Mouse (Mus musculus): Measurements from ENCODE around the gene Tbx6. TPM values are rescaled to one million over a fixed set of nuclear protein-coding genes. Genes with fewer than 3 reads are reported as not detected.

Tbx6 gene
- polyA plus RNA-seq, 2 experiments: 0.41 to 2.0 TPM

- WGBS: 87% methylated on average over 5 of the region's 5 CpGs
- Histone ChIP-seq H3K4me3 (replicated peaks; ENCODE audit: low read length) (no peak overlapping the region), H3K27ac (replicated peaks; ENCODE audit: low read depth, low read length) (no peak overlapping the region), H3K36me3 (ENCODE audit: control insufficient read depth, insufficient read depth, low read length) (no peaks in the 10 kb centered on the region), H3K9ac (ENCODE audit: low read depth, low read length, severe bottlenecking) (no peak overlapping the region), H3K4me1 (ENCODE audit: control insufficient read depth, insufficient read depth, low read length) (no peaks in the 10 kb centered on the region), H3K9me3 (ENCODE audit: control insufficient read depth, low read length) (no peaks in the 10 kb centered on the region), H3K4me2 (replicated peaks; ENCODE audit: low read depth, low read length, severe bottlenecking) (no peak overlapping the region), H3K27me3 (ENCODE audit: control insufficient read depth, insufficient read depth, low read length) (no peaks in the 10 kb centered on the region)
- DNase-seq (ENCODE audit: low spot score): no peak
- no peak for TF ChIP-seq POLR2A (IDR thresholded peaks at IDR 0.05; ENCODE audit: borderline replicate concordance, extremely low read depth, insufficient read depth, insufficient read length)
- no peak for ATAC-seq (ENCODE audit: low FRiP score, low read depth)
These were observed 39.8 kb upstream of the Tbx6 start for GRCm38 (mm10) chr7:126741452-126741851.

DNA sequence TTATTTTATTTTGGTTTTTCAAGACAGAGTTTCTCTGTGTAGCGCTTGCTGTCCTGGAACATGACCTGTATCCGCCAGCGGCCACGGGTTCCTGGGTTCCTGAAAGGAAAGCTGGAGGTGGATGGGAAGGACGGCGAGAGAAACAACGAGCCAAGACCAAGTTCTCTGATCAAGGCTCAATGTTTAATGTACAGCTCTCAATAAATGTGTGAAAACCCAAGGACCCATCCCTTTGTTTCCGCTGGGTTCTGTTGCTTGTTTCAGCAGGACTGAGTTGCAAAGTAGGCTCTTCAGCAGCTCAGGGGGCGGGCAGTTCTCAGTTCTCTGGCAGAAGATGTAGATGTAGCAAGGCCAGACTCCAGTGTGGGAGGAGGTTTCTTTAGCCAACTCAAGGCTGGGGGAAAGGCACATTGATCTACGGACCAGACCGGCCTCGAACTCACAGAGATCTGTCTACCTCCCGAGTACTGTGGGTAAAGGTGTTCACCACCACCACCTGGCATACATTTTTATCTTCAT, 39.3 kb upstream of the Tbx6 start:
- Histone ChIP-seq H3K36me3 (ENCODE audit: control insufficient read depth, insufficient read depth, low read length) (no peaks in the 10 kb centered on the region), H3K27me3 (ENCODE audit: control insufficient read depth, insufficient read depth, low read length) (no peaks in the 10 kb centered on the region), H3K9me3 (ENCODE audit: control insufficient read depth, low read length) (no peaks in the 10 kb centered on the region), H3K4me3 (replicated peaks; ENCODE audit: low read length) (no peak overlapping the region), H3K9ac (ENCODE audit: low read depth, low read length, severe bottlenecking) (no peak overlapping the region), H3K27ac (replicated peaks; ENCODE audit: low read depth, low read length) (no peak overlapping the region), H3K4me1 (ENCODE audit: control insufficient read depth, insufficient read depth, low read length) (no peaks in the 10 kb centered on the region), H3K4me2 (replicated peaks; ENCODE audit: low read depth, low read length, severe bottlenecking) (no peak overlapping the region)
- WGBS: 89% methylated on average over 13 of the region's 13 CpGs
- TF ChIP-seq POLR2A (IDR thresholded peaks at IDR 0.05; ENCODE audit: borderline replicate concordance, extremely low read depth, insufficient read depth, insufficient read length): no peak
- no peak for DNase-seq (ENCODE audit: low spot score)
- ATAC-seq (ENCODE audit: low FRiP score, low read depth): no peak

DNA sequence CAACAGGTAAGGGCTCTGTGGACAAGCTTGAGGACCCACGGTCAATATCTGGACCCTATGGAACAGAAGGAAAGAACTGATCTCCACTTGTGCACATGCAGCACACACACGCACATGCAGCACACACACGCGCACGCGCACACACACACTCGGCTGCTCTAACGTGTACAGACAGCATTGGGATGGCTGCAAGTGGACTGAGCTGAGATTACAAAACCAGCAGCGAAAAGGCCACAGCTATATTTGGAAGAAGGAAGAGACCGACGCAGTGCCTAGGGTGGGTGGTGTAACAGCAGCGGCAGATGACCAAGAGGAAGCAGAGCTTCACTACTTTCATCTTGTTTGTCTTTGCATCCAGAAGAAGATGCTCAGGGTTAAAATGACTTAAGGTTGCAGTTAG, 35.2 kb upstream of the Tbx6 start:
- DNase-seq (ENCODE audit: low spot score): no peak
- no peaks in the 10 kb centered on the region for H3K27me3 ChIP-seq (ENCODE audit: control insufficient read depth, insufficient read depth, low read length)
- no peaks in the 10 kb centered on the region for H3K4me1 ChIP-seq (ENCODE audit: control insufficient read depth, insufficient read depth, low read length)
- H3K9ac ChIP-seq (ENCODE audit: low read depth, low read length, severe bottlenecking): no peak overlapping the region
- no peak for ATAC-seq (ENCODE audit: low FRiP score, low read depth)
- no peaks in the 10 kb centered on the region for H3K36me3 ChIP-seq (ENCODE audit: control insufficient read depth, insufficient read depth, low read length)
- H3K4me2 ChIP-seq (replicated peaks; ENCODE audit: low read depth, low read length, severe bottlenecking): no peak overlapping the region
- H3K27ac ChIP-seq (replicated peaks; ENCODE audit: low read depth, low read length): no peak overlapping the region
- WGBS: 88% methylated on average over 12 of the region's 12 CpGs
- H3K9me3 ChIP-seq (ENCODE audit: control insufficient read depth, low read length): no peaks in the 10 kb centered on the region
- no peak overlapping the region for H3K4me3 ChIP-seq (replicated peaks; ENCODE audit: low read length)
- TF ChIP-seq POLR2A (IDR thresholded peaks at IDR 0.05; ENCODE audit: borderline replicate concordance, extremely low read depth, insufficient read depth, insufficient read length): no peak

- no peak overlapping the region for H3K4me2 ChIP-seq (replicated peaks; ENCODE audit: low read depth, low read length, severe bottlenecking)
- no peaks in the 10 kb centered on the region for H3K36me3 ChIP-seq (ENCODE audit: control insufficient read depth, insufficient read depth, low read length)
- no peaks in the 10 kb centered on the region for H3K4me1 ChIP-seq (ENCODE audit: control insufficient read depth, insufficient read depth, low read length)
- no peak for TF ChIP-seq POLR2A (IDR thresholded peaks at IDR 0.05; ENCODE audit: borderline replicate concordance, extremely low read depth, insufficient read depth, insufficient read length)
- 21% methylated on average over 6 of the region's 6 CpGs for WGBS
- H3K27ac ChIP-seq (replicated peaks; ENCODE audit: low read depth, low read length): no peak overlapping the region
- DNase-seq (ENCODE audit: low spot score): no peak
- no peaks in the 10 kb centered on the region for H3K9me3 ChIP-seq (ENCODE audit: control insufficient read depth, low read length)
- no peak for ATAC-seq (ENCODE audit: low FRiP score, low read depth)
- no peaks in the 10 kb centered on the region for H3K27me3 ChIP-seq (ENCODE audit: control insufficient read depth, insufficient read depth, low read length)
- H3K4me3 ChIP-seq (replicated peaks; ENCODE audit: low read length): no peak overlapping the region
- no peak overlapping the region for H3K9ac ChIP-seq (ENCODE audit: low read depth, low read length, severe bottlenecking)
These were observed 34.5 kb upstream of the Tbx6 start for GRCm38 (mm10) chr7:126746798-126747197.

GRCm38 (mm10) chr7:126748824-126749223, 32.5 kb upstream of the Tbx6 start:
- no peak for TF ChIP-seq POLR2A (IDR thresholded peaks at IDR 0.05; ENCODE audit: borderline replicate concordance, extremely low read depth, insufficient read depth, insufficient read length)
- H3K4me1 ChIP-seq (ENCODE audit: control insufficient read depth, insufficient read depth, low read length): no peaks in the 10 kb centered on the region
- H3K36me3 ChIP-seq (ENCODE audit: control insufficient read depth, insufficient read depth, low read length): no peaks in the 10 kb centered on the region
- H3K9ac ChIP-seq (ENCODE audit: low read depth, low read length, severe bottlenecking): no peak overlapping the region
- H3K4me2 ChIP-seq (replicated peaks; ENCODE audit: low read depth, low read length, severe bottlenecking): no peak overlapping the region
- H3K4me3 ChIP-seq (replicated peaks; ENCODE audit: low read length): no peak overlapping the region
- no peak for DNase-seq (ENCODE audit: low spot score)
- no peak for ATAC-seq (ENCODE audit: low FRiP score, low read depth)
- H3K9me3 ChIP-seq (ENCODE audit: control insufficient read depth, low read length): no peaks in the 10 kb centered on the region
- WGBS: 68% methylated on average over 7 of the region's 7 CpGs
- H3K27ac ChIP-seq (replicated peaks; ENCODE audit: low read depth, low read length): no peak overlapping the region
- no peaks in the 10 kb centered on the region for H3K27me3 ChIP-seq (ENCODE audit: control insufficient read depth, insufficient read depth, low read length)
